Mouse (Mus musculus) olfactory bulb, adult 2 months (tissue): ENCODE measurements around the gene Gm44973.

Source experiments
- CTCF ChIP-seq: fragments of 200-500 bp; IDR thresholded peaks from 2 replicates; pipeline ENCODE4 v1.5.1; 2012; ENCODE audit warnings: low read depth, mild to moderate bottlenecking, low read length, moderate library complexity; ENCODE audit not compliant: insufficient read depth
- POLR2A ChIP-seq: fragments of 200-500 bp; IDR thresholded peaks from 2 replicates; pipeline ENCODE4 v1.6.1; 2012; ENCODE audit warnings: mild to moderate bottlenecking, low read depth, low read length, moderate library complexity; ENCODE audit not compliant: insufficient read depth

- no peak for TF ChIP-seq POLR2A
- TF ChIP-seq CTCF: no peak
Measured at GRCm38 (mm10) chr7:5076931-5077330, 61.6 kb downstream of the Gm44973 start.
